Mouse (Mus musculus): ENCODE measurements around the gene Adam15.

Adam15 gene

DNA sequence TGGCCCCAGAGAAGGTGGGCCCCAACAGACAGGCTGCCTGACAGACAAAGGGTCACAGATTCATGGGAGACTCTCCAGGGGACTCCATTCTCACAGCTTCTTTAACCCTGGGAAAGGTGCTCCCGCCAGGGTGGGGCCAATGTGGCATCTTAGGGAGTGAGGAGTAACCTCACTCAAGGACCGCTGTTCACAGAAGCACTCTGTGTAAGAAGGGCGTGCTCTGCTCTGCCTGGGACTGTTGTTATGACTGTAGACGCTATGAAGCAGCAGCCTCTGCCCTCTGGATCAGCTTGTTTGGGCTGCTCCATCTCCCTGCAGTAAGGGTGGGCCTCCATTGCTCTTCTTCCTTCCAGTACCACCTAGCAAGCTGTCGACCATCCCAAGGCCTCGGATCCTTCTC, 45.4 kb downstream of the Adam15 start:
- DNase-seq (ENCODE audit: extremely low read depth, low read depth, low spot score) = no peak

DNA sequence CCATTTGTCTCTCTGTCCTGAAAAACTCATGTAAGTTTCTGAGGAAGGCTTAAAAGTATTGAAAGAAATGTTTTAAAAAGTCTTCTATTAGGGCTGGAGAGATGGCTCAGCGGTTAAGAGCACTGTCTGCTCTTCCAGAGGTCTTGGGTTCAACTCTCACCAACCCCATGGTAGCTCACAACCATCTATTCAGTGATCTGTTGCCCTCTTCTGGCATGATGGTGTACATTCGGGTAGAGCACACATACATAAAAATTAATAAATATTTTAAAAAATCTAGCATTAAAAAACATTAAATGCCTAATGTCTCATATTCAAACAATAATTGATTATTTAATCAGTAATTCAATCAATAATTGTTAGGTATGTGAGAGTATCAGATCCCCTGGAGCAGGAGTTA, 49.3 kb downstream of the Adam15 start:
- no peak for DNase-seq (ENCODE audit: extremely low read depth, low read depth, low spot score)

DNA sequence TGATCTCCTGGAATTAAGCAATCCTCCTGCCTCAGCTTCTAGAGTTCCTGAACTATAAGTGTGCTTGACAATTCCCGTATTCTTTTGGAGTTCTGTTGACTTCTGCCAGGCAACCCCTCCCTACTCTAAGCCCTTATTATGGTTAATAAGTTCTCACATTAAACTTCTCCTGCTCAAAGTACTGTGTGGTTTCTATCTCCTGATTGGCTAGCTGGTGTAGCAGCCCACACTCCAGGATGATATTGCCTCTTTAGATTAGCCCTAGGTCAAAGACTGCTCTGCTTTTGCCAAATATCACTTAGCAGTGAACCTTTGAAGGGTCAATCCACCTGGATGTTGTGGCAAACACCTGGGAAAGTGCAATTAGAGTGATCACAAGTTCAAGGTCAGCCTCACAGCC, 49.7 kb downstream of the Adam15 start:
- DNase-seq (ENCODE audit: extremely low read depth, low read depth, low spot score) = no peak

DNA sequence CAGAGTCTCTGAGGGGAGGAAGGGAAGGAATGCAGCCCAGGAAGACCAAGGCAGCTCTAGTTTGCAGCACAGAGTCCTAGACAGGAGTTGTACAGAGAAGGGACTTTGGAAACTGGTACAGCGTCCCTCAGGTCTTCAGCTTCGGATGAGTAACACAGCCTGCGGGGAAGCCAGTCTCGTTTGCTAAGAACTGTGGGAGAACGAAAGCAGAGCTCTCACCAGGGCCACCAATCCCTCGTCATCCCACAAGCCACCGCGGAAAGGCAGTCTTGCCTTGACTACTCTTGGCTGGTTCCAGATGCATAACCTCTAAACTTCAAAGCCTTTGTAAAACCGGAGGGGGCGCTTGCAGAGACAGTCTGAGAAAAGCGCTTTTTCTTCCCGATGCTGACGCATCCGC, 50.3 kb downstream of the Adam15 start:
- no peak for DNase-seq (ENCODE audit: extremely low read depth, low read depth, low spot score)

DNA sequence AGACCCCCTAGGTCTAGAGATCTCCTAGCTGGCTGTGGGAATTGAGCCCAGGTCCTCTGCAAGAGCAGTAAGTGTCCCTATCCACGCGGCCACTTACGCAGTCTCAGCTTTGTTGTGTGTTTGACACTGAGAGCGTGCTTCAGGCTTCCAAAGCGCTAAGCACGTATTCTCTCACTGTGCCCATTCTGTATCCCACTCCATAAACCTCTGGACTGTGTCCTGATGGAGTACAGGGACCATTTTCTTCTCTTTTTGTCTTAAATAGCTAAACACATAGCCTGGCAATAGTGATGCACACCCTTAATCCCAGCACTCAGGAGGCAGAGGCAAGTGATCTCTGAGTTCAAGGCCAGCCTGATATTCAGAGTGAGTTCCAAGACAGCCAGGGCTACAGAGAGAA, 50.9 kb downstream of the Adam15 start:
- DNase-seq (ENCODE audit: extremely low read depth, low read depth, low spot score) = no peak

DNA sequence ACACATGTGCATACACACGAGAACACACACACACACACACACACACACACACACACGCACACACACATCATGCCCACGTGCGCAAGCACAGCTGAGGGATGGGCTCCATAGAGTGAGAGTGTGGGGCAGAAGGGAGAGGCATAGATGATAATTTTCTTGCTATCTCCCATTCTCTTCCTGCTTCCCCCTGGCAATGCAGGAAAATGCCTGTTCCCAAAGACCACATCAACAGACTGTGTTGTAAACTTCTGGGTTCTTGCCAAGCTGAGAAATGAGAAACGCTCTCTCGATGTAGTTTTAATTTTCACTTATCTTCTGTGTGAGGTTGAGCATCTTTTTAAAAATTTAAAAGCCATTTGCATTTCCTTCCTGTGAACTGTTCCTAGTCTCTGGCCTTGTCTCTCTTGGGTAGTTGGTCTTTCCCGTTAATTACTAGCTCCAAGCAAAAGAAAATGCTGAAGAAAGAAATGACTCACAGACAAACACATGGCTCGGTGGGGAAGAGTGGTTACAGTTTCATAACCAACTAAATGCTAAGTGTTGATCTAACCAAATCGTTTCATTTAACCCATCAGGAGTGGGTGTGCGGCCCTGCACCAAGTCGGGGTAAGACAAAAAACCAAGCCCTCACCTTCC, 52.9 kb downstream of the Adam15 start:
- no peak for DNase-seq (ENCODE audit: extremely low read depth, low read depth, low spot score)

DNA sequence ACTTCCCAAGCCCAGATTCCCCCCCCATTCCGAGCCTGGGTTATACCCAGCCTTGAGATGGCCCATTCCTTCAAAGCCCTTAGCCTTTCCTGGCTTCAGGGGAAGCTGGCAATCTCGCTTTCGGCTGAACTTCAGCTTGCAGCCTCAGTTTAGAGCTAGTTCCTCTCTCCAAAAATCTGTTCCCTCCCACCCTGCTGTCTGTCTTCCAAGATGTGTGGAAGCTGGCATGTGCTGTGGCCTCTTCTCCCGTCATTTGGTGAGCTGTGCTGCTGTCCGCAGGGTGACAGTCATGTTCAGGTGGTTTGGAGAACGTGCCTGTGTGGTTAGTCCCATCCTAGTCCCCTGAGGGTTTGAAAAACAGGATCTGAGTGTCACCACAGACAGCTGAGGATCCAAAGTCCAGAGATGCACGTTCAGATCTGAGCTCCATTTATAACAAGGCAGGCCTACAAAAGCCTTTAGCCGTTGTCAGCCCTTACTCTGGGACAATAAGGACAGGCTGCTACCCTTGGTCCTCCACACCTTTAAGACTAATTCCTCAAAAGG, 54.0 kb downstream of the Adam15 start:
- DNase-seq (ENCODE audit: extremely low read depth, low read depth, low spot score) = no peak

DNA sequence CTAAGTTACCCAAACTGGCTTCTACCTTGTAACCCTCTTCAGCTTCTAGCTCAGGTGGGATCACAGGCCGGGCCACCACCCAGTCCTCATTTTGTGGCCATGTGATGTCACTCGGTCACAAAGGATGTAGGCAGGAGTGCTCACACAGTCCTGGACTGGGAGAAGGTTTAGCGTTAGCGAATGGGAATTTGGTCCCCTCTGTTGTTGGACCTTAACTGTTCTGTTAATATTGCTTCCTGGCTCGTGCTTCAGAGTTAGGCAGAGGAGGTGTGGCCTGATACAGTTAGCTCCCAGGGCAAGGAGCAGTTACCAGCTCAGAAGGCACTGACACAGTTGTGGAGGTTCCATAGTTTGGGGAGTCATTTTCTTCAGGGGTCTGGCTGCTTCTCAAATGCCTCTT, 55.6 kb downstream of the Adam15 start:
- DNase-seq (ENCODE audit: extremely low read depth, low read depth, low spot score) = no peak

DNA sequence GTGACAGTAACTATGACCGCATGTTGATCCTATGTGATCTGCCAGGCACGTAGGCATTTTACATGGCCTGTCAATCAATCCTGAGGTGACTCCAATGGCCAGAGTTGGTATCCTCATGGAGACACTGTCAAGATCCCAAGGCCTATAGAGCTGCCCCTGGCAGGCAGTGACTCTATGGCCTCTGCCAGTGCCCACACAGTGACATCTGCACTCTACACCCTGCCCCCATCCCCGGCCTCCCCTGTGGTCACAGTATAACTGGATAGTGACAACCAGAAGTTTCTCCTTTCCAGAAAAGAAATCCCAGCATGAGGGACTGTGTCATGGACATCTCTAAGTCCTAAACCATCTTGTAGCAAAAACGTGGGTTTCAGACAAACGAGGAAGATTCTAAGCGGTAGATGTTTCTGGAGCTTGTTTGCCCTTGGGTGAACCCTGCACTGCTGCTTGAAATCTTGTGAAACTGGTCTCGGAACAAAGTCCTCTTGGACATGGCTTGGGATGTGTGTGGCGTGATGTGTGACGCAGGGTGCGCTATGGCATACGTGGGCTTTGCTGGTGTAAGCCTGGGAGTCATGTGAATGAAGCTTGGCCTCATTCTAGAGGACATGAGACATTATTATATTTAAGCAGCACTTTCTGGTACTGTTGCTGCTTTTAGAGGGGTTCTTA, 56.4 kb downstream of the Adam15 start:
- no peak for DNase-seq (ENCODE audit: extremely low read depth, low read depth, low spot score)

DNA sequence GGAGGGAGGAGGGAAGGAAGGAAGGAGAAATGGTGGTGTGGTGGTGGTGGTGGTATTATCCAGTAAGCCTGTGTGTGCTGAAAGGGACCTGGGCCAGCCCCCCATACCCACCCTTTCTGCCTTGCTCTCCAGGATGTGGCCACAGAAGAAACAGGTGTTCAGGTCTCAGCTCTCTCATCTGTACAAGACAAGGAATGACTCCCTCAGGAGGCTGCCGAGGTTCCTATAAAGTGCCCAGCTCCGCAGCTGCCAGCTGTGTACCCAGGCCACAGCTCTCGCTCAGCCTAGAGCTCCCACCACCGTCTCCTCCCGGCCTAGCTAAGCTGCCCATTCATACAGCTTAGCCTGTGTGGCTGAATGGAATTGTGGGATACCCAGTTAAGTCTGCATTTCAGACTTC, 57.5 kb downstream of the Adam15 start:
- DNase-seq (ENCODE audit: extremely low read depth, low read depth, low spot score) = no peak

DNA sequence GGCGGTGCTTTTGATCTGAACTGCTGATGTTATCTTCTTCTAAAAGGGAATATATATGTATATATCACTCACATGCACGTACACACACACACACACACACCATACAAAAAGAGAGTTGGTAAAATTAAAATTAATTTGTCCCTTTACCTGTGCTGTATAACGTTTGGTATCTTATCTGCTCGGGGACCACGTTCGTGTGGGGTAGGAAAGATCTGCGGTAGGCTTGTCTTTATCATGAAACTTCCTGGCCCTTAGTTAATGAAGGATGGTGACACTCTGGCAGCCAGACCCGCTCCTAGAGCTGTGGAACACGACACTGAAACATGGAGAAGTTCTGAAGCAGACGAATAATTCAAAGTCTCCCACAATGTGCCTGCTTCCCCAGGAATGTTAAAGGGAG, 57.9 kb downstream of the Adam15 start:
- no peak for DNase-seq (ENCODE audit: extremely low read depth, low read depth, low spot score)

Measured in fat pad, adult 2 months (tissue).